Mouse (Mus musculus) mesoderm, embryonic 11.5 days (tissue): ENCODE results near the gene Ybx1.

Experiments used
- DNase-seq: peaks from one replicate; pipeline ENCODE4 v3.0.0-alpha.2; 2012; ENCODE audit warnings: low read depth, low spot score

Gene Ybx1

DNA sequence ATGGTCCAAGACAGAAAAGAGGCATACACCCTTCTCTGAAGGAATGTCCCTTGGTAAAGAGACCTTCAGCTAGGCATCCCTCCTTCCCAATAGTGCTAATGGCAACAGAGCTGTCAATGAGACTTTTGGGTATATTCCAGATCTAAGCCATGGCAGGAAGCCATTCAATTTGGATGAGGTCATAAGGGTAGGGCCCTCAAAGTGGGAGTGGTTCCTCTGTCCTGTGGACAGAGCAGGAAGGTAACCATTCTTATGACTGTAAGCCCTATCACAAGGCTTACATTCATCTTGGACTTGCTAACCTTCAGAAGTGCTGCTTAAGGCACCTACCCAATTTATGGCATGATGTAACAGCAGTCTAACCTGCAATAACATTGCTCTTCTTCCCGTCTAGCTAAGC lies 19.8 kb downstream of the Ybx1 start:
- no peak for DNase-seq

DNA sequence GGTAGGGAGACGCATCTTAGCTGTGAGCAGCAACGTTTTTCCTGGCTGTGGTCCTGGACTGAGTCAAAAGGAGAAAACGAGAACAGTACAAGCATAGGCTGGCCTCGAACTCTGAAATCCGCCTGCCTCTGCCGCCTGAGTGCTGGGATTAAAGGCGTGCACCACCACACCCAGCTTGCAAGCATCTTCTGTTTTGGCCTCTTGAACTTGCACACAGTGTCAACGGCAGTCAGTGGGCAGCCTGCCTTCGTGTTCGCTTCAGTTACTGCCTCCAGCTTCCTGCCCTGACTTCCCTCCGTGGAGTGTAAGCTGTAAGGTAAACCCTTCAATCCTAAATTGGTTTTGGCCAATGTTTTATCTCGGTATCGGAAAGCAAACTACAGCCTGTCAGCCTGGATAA lies 27.8 kb downstream of the Ybx1 start:
- no peak for DNase-seq

DNA sequence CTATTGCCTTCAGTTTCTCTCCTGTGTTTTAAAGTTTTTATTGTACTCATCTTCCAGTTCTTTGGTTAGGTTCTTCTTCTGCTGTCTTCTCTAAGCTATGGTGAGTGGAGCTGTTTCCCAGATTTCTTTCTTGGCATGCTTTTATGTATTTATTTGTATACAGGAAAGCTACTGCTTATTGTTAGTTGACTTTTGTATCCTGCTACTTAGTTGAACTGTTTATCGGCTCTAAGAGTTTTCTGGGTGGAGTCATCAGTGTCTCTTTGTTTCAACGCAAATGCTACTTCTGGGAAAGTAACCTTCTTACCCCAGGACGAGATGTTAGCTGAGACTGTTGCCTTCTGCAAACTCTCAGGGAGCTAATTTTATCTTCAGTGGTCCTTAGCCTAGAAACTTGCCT lies 30.9 kb downstream of the Ybx1 start:
- no peak for DNase-seq

DNA sequence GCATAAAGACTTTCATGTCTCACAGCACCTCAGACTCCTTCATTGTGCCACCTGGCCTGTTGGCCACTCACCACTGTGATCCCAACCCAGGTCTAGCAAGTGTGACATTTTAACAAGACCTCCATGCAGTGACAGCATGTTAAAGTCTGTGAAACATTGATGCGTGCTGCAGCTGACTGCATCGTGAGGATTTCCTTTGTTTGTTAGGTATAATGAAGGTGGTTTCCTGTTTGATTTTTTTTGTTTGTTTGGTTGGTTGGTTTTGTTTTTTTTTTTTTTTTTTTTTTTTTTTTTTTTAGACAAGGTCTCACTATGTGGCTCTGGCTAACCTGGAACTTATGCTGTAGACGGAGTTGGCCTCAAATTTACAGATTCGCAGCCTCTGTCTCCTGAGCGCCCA lies 31.9 kb downstream of the Ybx1 start:
- DNase-seq, result no peak

DNA sequence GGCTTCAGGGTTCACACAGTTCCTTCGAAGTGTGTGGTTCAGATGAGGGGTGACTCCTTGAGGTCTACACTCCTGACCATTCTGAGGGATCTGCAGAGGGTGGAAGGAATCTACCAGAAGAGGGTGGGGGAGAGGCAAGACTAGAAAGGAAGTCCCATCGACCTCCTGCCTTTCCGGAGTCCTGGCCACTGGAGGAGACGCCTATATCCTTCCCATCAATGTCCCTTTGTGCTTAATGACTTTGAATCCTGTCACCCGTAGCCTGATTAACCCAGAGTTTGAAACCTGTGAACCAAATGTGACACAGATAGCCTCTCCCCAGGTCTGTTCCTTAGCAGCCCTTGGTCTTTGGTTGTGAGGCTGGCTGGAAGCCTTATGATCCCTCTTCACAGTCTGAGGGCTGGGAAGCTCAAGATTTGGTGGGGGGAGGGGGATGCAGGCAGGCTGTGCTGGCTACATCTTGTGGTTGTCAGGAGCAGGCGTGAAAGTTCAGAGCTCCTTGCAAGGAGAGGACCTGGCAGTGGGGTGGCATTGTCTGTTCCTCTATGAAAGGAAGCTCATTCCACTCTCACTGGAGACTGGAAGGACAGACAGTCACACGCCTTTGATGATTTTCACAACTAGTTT lies 33.2 kb downstream of the Ybx1 start:
- no peak for DNase-seq

DNA sequence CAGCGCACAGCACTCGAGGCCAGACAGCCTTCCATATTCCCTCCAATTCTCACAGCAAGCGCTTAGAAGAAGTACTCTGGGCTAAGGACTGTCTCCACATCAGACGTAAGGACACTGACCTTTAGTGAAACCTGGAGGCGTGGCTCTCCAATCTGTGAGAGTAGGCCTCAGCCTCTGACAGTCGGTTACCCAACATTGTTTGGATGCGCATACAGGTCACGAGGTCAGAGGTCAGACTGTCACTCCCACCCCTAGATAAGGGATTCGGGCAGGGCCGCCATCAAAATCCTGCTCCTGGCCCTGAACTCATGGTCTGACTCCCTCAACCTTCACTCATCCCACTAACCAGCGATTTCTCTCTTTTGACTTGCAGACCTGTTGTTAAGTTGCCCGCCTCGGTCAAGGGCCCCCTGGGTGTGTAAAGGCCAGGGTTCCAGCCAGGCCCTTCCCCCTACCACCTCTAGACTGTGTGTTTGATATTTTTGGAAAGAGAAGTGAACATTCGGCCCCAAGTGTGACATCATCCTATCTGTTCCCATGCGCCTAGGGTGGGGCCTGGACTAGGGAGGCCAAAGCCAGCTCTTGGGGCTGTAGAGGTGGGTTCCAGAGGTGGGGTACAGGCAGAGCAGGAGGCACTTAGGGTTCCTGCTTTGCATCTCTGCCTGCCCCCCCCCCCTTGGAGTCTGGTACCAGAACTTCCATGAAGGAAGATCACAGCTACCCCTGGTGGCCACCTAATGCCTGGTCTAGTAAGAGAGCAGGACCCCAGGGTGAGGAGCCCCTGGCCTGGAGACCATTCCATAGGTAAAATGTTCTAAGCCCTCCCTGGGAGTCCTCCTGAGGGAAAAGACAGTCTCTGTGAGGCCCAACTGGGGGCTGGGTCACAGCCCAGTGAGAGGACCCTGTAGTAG lies 34.8 kb downstream of the Ybx1 start:
- no peak for DNase-seq

DNA sequence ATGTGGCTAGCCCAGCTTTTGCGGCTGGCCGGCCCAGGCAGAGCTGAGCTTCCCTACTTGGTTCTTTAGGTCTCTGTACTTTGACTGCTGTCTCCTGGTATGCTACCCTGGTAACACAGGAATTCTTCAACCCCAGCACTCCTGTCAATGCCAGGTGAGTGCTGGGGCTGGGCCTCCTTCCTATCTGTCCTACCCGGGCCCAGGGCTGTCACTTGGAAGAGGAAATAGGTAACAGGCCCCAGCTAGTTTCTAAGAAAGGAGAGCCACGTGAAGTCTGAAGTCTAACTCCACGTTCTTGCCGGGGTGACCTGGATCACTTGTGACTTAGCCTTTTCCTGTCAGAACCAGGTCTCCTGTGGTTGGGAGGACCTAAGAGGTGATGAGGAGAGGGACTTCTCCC lies 37.3 kb downstream of the Ybx1 start:
- DNase-seq, result no peak

DNA sequence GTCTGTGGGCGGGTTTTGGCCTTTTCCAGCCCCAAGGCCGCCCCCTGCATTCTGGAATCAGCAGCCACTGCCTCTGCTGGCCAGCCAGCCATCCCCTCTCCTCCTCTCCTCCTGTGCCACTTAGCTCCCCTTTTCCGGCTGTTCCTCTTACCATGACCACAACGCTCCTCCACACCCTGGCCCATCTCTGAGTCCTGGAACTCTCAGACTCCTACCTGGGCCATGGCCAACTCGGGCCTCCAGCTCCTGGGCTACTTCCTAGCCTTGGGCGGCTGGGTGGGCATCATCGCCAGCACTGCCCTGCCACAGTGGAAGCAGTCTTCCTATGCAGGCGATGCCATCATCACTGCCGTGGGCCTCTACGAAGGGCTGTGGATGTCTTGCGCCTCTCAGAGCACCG lies 39.1 kb downstream of the Ybx1 start, which contains the start of gene Cldn19:
Cldn19 (plus strand) TSS at position 64 of the 400 bp plus-strand sequence.
- DNase-seq, result no peak

DNA sequence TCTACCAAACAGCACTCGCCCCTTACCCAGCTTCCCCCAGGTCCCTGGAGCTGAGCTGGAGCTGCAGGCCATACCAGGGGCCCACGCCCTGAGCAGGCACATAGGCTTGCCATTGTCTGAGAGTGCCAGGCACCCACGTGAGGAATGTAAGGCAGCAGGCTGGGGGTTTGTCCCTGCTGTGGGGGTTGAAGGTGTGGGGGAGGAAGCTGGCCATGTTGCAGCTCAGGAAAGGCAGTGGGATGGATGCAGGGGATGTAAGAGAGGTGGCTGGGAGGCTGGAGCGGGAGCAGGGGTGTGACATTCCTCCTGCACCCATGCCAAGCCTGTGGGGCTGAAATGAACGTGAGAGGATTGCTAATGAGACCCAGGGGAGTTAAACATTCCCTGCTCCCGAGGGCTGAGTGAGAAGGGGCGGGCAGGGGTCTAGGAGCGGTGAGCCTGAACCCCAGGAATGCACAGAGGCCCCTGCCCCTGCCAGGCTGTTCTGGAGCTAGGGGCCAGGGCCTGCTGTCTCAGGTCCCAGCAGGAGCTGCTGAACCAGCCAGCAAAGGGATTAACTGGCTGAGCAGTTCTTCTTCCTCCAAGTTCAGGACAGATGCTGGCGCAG lies 40.3 kb downstream of the Ybx1 start:
- DNase-seq, result no peak

DNA sequence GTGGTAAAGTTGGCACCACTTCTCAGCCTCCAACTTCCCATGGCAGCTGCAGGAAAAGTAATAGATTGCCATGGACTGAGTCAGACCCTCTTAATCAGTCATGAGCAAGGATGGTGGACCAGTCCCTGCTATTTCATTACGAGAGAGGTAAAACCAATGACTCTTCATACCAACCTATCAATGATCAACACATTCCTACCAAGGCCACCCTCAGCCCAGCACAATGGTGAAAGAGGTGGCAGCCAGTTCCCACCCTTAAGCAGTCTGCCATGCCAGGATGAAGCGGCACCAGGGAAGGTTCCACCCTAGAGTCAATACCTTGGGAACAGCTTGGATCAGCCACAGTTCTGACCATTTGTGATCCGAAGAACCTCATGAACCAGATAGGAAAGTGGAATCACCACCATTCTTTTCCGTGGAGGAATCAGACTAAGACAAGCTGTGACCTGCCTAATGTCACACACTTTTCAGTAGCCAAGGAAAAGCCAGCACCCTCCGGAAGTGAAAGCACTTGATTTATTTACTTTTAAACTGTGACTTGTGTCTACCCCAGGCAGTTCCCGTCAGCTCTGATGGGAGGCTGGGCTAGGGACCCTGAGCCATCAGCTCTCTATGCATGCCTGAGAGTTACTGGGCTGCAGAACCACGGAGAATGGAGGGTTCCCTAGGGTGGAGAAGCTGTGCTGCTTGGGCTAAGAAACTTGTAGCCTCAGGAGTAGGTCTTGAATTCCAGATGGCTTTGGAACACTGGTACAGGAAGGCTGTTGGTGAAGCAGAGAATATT lies 42.2 kb downstream of the Ybx1 start:
- DNase-seq, result no peak

DNA sequence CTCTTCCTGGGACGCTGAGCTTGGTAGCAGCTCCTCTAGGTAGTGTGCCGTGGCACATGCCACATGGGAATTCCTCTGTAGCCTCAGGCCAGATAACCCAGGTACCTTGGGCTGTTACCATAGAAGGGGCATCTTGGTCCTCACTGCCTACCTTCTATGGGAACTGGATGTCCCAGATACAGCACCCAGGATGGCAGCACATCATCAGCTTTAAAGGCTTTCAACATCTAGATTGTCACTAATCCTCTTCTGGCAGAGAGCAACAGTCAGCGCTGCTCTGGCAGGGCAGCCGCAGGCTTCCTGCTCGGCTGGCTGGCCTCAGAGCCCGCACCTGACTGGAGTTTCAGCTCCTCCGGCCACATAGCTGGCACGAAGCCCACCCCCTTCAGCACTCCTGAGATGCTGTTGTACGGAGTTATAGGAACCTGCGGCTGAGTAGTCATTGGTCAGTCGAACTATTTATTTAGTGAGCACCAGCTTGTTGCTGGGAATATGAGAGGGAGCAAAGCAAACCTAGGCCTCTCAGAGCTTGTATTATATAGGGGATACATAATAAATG lies 45.9 kb downstream of the Ybx1 start:
- DNase-seq, result no peak

DNA sequence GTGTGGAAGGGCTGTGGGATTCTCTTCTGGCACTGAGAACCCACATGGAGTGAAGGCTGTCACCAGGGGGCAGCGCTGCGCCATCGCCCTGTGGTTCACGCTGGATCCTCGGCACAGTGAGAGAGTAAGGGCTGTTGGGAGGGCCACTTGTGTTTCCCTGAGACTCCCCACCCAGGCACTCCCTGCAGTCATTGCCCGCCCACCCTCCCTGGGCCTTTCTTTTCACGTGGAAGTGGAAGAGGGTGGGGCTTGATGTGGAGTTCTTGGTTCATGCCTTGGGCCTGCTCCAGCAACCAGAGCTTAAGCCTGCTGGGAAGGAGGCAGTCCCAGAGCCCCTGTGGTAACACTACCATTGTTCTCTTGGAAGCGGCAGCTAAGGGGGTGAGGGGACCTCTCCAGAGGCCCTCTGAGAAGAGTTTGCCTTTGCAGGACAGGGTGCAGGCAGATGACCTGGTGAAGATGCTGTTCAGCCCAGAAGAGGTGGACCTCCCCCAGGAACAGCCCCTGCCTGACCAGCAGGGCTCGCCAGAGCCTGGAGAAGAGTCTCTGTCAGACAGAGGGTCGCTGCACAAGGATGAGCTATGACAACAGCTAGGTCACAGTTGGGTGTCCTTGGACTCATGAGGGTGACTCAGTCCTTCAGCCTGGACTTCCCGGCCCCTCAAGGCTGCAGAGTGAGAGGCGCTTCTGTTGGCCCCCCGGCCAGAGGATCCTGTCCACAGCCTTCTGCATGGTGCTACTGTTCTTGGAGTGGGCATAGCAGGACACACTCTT lies 46.8 kb downstream of the Ybx1 start:
- peak; percentile 48 for DNase-seq

DNA sequence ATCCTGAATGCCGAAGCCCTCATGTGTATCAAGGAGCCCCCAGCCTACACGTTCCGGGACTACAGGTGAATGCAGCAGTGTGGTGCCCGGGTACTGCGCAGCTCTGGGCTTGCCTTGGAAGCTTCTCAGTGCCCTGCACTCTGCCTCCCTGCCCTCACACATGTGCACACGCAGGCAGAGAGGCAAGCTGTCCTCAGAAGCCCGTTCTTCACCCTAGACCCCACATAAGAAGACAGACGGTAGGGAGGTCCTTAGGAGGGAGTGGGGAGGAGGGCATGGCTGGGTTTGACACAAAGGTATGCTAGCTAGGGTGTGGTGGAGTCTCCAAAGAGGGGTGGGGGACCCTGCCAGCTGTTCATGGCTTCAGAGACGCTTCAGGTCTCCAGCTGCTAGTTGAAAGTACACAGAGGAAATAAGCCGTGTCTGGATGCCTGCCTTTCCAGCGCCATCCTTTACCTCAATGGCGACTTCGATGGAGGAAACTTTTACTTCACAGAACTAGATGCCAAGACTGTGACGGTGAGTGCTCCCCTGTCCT lies 47.6 kb downstream of the Ybx1 start:
- no peak for DNase-seq

DNA sequence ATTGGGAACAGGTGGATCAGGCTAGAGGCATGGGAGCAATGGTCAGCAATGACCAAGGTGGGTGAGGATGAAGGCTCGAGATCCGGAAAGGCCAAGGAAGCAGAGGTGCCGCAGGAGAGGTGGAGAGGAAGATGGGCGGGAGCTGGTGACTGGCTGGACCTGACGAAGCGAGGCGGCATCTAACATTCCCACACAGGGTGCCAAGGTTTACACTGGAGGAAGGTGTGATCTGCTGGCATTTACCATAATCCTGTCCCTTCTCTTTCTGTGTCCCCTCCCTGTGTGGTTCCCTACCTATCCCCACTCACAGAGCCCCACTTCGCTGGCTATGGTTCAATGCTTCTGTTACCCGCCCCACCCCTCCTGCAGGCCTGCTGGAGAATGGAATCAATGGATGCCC lies 48.4 kb downstream of the Ybx1 start:
- no peak for DNase-seq

DNA sequence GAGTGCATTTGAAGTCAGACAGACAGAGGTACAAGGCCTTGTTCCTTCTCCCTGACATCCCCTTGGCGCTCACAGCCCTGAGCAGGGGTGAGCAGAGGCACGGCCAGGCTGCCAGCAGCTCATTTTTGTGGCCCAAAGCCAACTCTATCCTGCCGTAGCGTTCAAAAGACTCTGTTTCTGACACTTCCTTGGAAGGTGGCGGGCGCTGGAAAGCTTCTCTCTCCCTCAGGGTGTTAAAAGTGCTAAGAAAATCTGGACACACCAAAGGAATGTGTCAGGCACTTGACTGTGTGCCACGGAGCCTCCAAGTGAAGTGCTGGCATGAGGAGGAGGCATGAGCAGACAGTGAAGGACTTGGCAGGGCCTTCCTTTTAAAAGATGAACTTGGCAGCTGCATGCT lies 48.8 kb downstream of the Ybx1 start:
- no peak for DNase-seq

DNA sequence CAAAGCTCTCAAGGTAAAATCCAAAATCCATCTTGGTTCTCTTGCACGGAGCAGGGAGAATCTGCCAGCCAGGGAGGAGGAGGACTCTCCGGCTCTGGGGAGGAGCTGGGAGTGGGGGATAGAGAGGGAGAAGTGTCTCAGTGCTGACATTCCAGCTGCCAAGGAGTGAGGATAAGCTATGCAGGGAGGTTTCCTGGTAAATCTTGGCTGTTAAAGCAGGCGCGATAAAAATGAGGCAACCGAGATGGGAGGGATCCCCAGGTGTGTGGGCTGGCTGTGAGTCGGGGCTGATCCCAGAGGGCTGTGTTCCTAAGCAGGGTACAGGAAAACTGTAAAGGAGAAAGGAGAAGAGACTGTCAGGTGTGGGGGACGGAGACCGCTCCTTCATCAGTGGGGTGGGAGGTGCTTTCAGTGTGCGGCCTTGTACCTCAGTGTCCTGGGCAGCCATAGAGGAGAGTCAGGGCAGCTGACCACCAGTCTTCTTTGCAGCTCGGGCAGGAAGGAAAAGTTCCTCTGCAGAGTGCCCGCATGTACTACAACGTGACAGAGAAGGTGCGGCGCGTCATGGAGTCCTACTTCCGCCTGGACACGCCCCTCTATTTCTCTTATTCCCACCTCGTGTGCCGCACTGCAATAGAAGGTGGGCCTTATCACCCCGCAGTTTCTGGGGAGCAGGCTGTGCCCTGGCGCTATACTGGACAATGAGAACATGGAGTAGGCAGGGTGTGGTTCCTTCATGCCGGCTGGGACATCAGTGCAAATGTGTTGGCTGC lies 49.8 kb downstream of the Ybx1 start:
- no peak for DNase-seq

DNA sequence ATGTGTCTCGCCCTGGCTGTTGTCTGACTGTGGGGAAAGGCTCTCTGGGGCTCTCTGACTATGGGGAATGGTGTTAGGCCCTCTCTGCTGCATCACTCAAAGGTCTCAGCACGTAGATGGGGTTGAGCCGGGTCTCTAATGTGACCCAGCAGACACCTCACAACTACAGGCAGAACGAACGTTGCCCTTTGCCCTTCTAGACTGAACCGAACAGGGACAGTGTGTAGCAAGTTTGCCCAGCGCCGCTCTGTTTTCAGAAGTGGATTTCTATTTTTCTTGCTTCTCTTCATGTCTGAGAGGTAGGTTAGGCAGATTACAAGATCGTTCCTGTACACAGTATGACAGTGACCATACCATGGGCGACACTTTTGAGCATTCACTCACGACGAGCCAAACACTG lies 51.8 kb downstream of the Ybx1 start:
- no peak for DNase-seq

DNA sequence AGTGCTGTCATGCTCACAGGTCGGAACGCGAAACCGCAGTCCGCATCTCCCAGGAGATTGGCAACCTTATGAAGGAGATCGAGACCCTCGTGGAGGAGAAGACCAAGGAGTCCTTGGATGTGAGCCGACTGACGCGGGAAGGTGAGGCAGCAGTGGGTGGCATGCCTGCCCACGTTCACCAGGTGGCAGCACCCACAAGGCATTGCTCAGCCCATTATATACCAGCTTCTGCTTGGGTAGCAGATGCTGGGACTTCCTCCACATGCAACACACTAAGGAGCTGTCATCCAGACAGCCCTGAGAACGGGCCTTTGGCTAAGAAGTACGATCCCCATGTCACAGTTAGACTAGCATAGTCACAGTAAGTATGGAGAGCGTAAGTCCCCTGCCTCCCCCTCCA lies 52.7 kb downstream of the Ybx1 start:
- DNase-seq, result no peak

DNA sequence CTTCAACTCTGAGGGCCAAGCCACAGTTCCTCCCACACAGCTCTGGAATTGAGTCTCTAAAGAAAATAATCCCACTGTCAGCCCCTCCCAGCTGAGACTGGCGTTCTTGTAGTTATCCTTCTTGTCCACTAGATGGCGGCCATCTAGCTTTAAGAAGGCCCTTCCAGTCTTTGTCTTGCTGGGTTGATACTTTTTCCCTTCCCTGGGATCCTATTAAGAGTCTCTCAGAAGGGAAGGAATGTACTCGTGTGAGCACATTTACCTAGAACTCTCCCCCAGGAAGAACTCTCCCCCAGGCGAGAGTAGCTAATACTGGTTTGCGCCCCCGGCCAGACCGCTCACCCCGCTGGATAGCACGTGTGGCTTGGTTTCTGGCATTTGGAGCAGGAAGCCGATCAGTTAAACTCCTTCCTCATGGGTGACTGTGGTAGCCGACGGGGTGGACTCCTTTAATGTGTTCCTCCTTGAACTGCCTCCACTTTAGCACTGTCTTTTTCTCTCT lies 55.2 kb downstream of the Ybx1 start:
- peak; percentile 86 for DNase-seq

DNA sequence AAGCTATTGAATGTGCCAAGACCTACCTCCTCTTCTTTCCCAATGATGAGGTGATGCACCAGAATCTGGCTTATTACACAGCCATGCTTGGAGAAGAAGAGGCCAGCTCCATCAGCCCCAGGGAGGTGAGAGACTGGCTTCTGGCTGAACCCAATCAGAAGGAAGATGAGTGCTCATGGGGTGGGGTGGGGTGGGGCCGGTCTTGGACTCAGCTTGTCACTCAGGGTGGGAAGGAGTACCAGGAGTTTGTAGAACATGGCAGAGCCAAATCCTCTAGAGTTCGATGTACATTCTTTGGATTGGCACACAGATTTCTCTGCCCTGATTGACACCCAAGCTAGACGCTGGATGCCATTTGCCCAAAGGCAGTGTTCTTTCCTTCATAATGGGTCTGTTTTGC lies 55.7 kb downstream of the Ybx1 start:
- DNase-seq, result no peak
